Mouse (Mus musculus) forebrain, embryonic 10.5 days (tissue): ENCODE data around the gene Ptpn14. TPM values are rescaled to one million over a fixed set of nuclear protein-coding genes. Genes with fewer than 3 reads are reported as not detected.

Source experiments
- DNase-seq: peaks from one replicate; pipeline ENCODE4 v3.0.0-alpha.2; 2017; ENCODE audit warnings: low spot score; ENCODE audit errors: extremely low spot score
- H3K27ac ChIP-seq: fragments of 300-500 bp; sonication (generic); 2 replicates; pipeline ENCODE4 v1.5.1; 2016; ENCODE audit warnings: mild to moderate bottlenecking
- H3K27me3 ChIP-seq: fragments of 300-500 bp; sonication (generic); 2 replicates; pipeline ENCODE4 v1.6.1; 2016; ENCODE audit warnings: mild to moderate bottlenecking; ENCODE audit not compliant: poor library complexity, severe bottlenecking
- H3K36me3 ChIP-seq: fragments of 300-500 bp; sonication (generic); replicated peaks from 2 replicates; pipeline ENCODE4 v1.6.1; 2016; ENCODE audit warnings: mild to moderate bottlenecking, moderate library complexity
- H3K4me1 ChIP-seq: fragments of 300-500 bp; sonication (generic); 2 replicates; pipeline ENCODE4 v1.6.1; 2016
- H3K4me3 ChIP-seq: fragments of 300-500 bp; sonication (generic); 2 replicates; pipeline ENCODE4 v1.5.1; 2016; ENCODE audit warnings: mild to moderate bottlenecking, moderate library complexity
- H3K9me3 ChIP-seq: fragments of 300-500 bp; sonication (generic); 2 replicates; pipeline ENCODE4 v1.6.1; 2016; ENCODE audit warnings: mild to moderate bottlenecking, moderate library complexity
- WGBS: fragments of 180-500 bp; shearing (Covaris S2); methylation state at CpG from one replicate; pipeline ENCODE4 v1.1.7; 2016; 5-methylcytosine and 5-hydroxymethylcytosine counted together
- polyA plus RNA-seq: library from polyadenylated mRNA; unstranded; fragments of >200 nt; fragmentation: Nextera tagmentation; extraction: Ambion mirVana; gene quantifications from 2 replicates; pipeline ENCODE4 v1.2.1, GENCODE M21; 2016

Ptpn14 gene
- polyA plus RNA-seq, 1 experiment from 2014 or later = 4.9 TPM

DNA sequence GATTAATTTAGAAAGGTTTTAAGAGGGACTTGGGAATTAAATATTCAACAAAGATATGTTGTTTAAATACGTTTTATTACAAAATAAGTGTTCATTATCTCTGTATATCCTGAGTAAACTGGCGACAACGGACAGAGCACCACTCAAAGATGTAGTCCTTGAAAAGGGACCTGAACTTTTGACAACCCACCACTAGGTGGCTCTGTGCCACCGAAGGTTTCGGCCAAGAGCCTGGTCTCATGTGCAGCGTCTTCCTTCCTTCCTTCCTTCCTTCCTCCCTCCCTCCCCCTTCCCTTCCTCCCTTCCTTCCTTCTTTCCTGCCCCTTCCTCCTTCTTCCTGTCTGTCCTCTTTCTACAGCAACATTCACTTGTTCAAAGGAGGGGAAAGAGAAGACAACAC lies 27.1 kb upstream of the Ptpn14 start:
- 4% methylated on average over 6 of the region's 6 CpGs for WGBS
- DNase-seq = peak; percentile 69
- Histone ChIP-seq H3K27ac (no peak overlapping the region), H3K4me3 (no peak overlapping the region), H3K36me3 (no peaks in the 10 kb centered on the region), H3K27me3 (peaks cover 14% of the 10 kb centered on the region; the same call in 1 of the 2 replicates), H3K9me3 (no peaks in the 10 kb centered on the region), H3K4me1 (no peaks in the 10 kb centered on the region)

DNA sequence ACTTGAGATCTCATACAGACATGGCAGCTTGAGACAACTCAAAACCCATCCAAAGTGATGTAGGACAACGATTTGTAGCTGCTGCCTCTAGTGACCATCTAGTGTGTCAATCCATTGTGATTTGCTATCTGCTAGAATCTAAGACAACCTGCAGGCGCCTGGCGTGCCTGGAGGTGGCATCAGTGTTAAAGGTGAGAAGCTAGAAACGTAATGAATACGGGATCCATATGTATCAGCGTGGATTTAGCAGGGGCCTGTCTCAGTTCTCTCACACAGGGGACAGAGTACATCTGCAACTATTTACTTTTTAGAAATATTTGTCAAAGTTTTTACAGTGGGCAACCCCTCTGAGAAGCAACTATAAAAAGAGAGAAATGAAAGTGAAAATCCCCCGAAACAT lies 24.9 kb upstream of the Ptpn14 start:
- no peak overlapping the region for H3K4me3 ChIP-seq
- DNase-seq = no peak
- no peaks in the 10 kb centered on the region for H3K36me3 ChIP-seq
- WGBS = 48% methylated on average over 7 of the region's 7 CpGs
- H3K4me1 ChIP-seq = peaks cover 12% of the 10 kb centered on the region
- H3K9me3 ChIP-seq = no peaks in the 10 kb centered on the region
- H3K27ac ChIP-seq = no peak overlapping the region
- H3K27me3 ChIP-seq = peaks cover 14% of the 10 kb centered on the region

DNA sequence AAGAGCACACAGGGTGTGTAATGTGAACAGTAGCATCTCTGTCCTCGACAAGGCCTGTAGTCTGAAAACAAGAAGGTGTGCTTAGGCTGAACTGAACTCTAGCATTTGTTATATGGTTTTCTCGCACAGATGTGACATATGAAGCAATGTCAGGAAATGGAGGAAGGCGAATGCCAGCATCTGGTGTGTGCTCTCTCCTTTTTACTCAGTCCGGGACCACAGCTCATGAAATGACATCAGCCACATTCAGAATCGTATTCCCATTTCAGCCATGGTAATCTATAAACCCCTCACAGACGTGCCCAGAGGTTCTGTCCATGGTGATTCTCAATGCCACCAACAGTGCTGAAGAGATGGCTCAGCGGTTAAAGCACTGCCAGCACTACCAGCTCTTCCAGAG lies 24.5 kb upstream of the Ptpn14 start:
- Histone ChIP-seq H3K4me1 (peaks cover 15% of the 10 kb centered on the region), H3K4me3 (no peak overlapping the region), H3K36me3 (no peaks in the 10 kb centered on the region), H3K27ac (no peak overlapping the region), H3K9me3 (no peaks in the 10 kb centered on the region), H3K27me3 (peaks cover 14% of the 10 kb centered on the region)
- 83% methylated on average over 7 of the region's 7 CpGs for WGBS
- DNase-seq = no peak

DNA sequence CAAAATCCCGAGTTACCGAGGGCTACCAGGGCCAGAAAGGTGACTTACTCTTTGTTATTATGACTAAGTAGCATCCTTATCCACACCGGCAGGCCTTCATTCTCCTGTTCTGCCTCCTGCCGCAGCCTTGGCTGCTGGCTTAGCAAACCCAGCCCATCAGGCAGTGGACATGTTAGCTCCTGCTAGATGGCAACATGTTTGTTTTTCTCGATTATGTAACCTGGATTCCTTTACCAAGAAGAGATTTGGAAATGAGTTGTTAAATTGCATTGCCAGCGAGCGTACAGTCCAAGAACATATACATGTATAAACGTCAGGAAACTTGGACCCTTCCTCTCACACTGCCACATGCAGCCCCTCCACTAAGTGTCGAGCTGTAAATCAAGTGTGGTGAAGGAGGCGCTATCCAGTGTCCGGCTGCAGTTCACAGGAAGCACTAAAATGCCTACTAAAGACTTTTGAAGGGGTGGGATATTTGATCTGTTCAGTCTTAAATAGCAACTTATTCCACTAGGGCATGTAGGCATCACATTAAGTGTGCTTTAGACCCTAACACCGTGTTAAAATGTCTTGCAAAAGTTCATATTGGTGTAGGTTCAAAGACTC lies 21.9 kb upstream of the Ptpn14 start:
- no peak overlapping the region for H3K27ac ChIP-seq
- no peak for DNase-seq
- H3K4me1 ChIP-seq = peaks cover 19% of the 10 kb centered on the region
- H3K27me3 ChIP-seq = peaks cover 14% of the 10 kb centered on the region
- no peaks in the 10 kb centered on the region for H3K36me3 ChIP-seq
- no peak overlapping the region for H3K4me3 ChIP-seq
- 85% methylated on average over 12 of the region's 12 CpGs for WGBS
- H3K9me3 ChIP-seq = no peaks in the 10 kb centered on the region

DNA sequence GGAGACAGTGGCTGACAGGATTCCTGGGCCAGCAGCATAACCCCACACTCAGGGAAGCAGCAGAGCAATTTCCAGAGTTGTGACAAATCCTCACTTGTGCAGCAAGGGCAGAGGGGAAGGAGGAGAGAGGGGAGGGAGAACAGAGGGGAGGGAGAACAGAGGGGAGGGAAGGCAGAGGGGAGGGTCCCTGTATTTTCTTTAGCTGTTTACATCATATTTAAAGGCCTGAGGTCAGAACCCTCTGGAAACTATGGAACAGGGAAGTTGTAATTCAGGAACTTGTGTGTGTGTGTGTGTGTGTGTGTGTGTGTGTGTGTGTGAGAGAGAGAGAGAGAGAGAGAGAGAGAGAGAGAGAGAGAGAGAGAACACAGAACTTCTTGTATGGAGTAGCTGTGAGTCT lies 21.1 kb upstream of the Ptpn14 start:
- no peaks in the 10 kb centered on the region for H3K36me3 ChIP-seq
- H3K4me3 ChIP-seq = no peak overlapping the region
- H3K27me3 ChIP-seq = peaks cover 9% of the 10 kb centered on the region
- DNase-seq = no peak
- H3K4me1 ChIP-seq = peaks cover 19% of the 10 kb centered on the region
- H3K27ac ChIP-seq = no peak overlapping the region
- H3K9me3 ChIP-seq = no peaks in the 10 kb centered on the region

DNA sequence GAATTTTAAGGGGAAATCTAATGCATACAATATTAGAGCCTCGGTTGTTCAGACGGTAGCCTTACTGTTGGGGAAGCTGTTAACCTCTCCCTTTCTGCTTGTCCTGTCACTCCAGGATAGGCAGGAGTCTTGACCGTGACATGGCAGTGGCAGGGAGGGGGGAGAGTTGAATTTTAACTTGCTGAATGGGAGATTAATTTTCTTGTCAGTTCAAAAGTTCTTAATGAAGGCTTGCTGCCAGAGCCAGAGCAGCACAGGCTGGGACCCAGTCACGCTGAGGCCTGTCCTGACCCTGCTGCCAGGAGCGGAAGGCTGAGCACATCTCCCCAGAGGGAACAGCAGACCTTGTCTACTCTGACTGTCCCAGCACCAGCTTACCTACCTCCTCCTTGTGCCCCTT lies 20.6 kb upstream of the Ptpn14 start:
- 54% methylated on average over 5 of the region's 5 CpGs for WGBS
- H3K27ac ChIP-seq = peak overlapping the region; percentile 51; the same call in 1 of the 2 replicates
- peaks cover 19% of the 10 kb centered on the region for H3K4me1 ChIP-seq
- no peaks in the 10 kb centered on the region for H3K9me3 ChIP-seq
- DNase-seq = no peak
- no peaks in the 10 kb centered on the region for H3K36me3 ChIP-seq
- no peak overlapping the region for H3K4me3 ChIP-seq
- peaks cover 7% of the 10 kb centered on the region for H3K27me3 ChIP-seq

DNA sequence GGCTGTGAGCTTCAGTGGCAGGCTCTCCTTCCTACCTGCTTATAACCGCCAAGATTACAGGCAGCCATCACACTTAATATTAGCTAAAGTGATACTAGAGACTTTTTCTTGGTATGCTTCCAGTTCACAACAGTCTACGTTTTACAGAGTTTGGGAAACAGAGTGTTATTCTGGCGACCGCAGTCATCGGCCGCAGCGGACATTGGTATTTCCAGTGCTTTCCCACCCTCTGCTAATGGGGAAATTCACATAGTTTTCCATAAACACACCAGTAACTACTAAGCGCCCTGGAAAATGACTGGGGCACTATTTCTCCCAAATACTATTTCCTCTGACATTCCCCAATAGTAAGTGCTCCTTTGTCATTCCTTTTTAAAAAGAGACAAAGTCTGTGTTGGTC lies 19.1 kb upstream of the Ptpn14 start:
- Histone ChIP-seq H3K36me3 (no peaks in the 10 kb centered on the region), H3K4me1 (peaks cover 19% of the 10 kb centered on the region), H3K4me3 (no peak overlapping the region), H3K9me3 (no peaks in the 10 kb centered on the region), H3K27me3 (no peaks in the 10 kb centered on the region; the same call in 1 of the 2 replicates), H3K27ac (no peak overlapping the region)
- 85% methylated on average over 8 of the region's 8 CpGs for WGBS
- no peak for DNase-seq

DNA sequence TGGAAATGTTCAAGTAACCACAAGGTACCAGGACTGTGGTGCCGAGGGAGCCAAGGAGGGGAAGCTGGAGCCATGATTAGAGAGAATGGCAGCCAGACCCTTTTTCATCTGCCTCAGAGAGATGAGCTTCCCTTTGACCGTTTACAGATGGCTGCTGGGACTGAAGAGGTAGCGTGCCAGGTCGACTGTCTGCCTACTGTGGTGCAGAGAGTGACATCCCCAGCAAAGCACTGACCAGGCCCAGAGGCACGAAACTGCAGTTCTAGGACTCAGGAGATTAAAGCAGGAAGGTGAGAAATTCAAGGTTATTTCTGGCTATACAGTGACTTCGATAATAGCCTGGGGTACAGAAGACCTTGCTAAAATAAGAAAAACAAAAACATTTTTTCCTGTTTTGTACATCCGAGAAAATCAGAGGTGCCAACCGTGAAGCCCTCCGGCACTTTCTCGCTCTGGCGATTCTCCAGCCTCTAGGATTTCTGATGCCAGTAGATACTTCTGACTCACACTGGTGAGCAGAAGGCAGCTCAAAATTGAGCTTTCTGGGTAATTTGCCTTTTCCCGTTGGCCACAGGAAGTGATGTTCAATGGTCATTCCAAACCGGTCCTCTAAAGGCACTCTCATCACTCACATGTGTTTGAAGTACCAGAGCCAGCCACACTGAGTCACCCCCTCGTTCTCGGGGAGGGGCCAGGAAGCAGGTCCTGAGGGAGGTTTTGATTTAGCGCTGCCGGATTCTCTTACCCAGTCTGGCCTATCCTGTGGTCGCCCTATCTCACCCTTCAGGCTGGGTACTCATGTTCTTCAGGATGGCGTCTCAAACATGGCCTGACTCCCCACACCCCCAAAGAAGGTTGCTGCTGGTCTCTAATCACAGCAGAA lies 11.9 kb upstream of the Ptpn14 start:
- no peak for DNase-seq
- H3K9me3 ChIP-seq = peaks cover 7% of the 10 kb centered on the region; the same call in 1 of the 2 replicates
- WGBS = 76% methylated on average over 19 of the region's 19 CpGs

DNA sequence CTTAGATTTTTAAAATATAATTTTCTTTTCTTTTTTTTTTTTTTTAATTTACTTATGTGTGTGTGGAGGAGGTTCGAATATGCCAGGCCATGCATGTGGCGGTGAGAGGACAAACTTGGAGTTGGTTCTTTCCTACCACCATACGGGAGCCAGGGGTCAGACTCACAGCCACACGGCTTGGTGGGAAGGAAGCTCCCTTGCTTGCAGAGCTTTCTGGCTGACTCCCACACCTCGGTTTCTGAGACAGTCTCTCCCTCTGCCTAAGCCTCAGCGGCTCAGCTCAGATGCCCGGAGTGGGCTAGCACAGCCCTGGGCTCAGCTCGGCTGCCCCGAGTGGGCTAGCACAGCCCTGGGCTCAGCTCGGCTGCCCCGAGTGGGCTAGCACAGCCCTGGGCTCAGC lies 10.5 kb upstream of the Ptpn14 start:
- DNase-seq = no peak
- H3K4me3 ChIP-seq = no peak overlapping the region
- WGBS = 92% methylated on average over 11 of the region's 11 CpGs

More for the DNA sequence above, 11.9 kb upstream of the Ptpn14 start:
- Histone ChIP-seq H3K4me1 (no peaks in the 10 kb centered on the region), H3K4me3 (no peak overlapping the region), H3K36me3 (no peaks in the 10 kb centered on the region), H3K27me3 (0 out of 2 replicates have a peak, but pooled peaks cover 8% of the 10 kb centered on the region), H3K27ac (no peak overlapping the region)

DNA sequence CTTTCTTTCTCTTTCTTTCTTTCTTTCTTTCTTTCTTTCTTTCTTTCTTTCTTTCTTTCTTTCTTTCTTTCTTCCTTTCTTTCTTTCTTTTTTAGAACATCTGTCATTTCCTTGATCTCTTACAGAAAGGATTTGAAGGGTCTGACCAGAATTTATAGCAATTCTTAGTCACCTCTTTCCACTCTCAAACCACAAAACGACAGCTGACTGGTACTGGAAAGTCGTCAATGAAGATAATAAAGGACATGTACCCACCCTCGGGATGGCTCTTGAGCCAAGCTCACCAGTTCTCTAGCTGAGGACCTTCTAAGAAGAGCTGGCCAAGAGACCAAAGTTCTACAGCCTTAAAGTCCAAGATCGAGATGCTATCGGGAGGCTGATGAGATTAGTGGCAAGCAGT lies 9.5 kb upstream of the Ptpn14 start:
- H3K27me3 ChIP-seq = 0 out of 2 replicates have a peak, but pooled peaks cover 8% of the 10 kb centered on the region
- no peak for DNase-seq
- no peaks in the 10 kb centered on the region for H3K36me3 ChIP-seq
- no peak overlapping the region for H3K27ac ChIP-seq
- 89% methylated on average over 5 of the region's 5 CpGs for WGBS
- H3K9me3 ChIP-seq = peaks cover 7% of the 10 kb centered on the region; the same call in 1 of the 2 replicates
- H3K4me3 ChIP-seq = no peak overlapping the region
- H3K4me1 ChIP-seq = no peaks in the 10 kb centered on the region

More for the DNA sequence above, 10.5 kb upstream of the Ptpn14 start:
- 0 out of 2 replicates have a peak, but pooled peaks cover 8% of the 10 kb centered on the region for H3K27me3 ChIP-seq
- H3K27ac ChIP-seq = no peak overlapping the region
- H3K9me3 ChIP-seq = peaks cover 7% of the 10 kb centered on the region; the same call in 1 of the 2 replicates
- H3K36me3 ChIP-seq = no peaks in the 10 kb centered on the region
- no peaks in the 10 kb centered on the region for H3K4me1 ChIP-seq

DNA sequence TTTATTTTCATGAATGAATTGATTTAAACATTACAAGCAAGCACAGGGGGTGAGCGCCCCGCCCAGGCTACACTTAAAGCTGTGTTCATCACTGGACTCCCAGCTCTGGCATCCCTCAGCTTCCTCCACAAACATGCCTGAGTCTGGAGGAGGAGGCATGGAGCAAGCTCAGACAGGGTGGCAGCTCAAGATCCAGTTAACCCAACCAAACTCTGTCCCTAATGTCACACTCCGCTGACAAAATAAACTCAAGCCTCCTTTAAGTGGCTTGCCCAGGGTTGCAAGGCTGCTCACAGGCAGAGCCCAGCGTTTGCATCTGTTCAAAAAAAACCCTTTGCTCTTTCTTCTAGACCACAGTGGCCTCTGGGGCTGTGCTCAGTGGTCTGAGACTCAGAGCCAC lies 1.9 kb upstream of the Ptpn14 start:
- Histone ChIP-seq H3K4me1 (peaks cover 52% of the 10 kb centered on the region), H3K27ac (no peak overlapping the region; the same call in 1 of the 2 replicates), H3K4me3 (no peak overlapping the region), H3K36me3 (no peaks in the 10 kb centered on the region), H3K9me3 (peaks cover 3% of the 10 kb centered on the region; the same call in 1 of the 2 replicates), H3K27me3 (peaks cover 60% of the 10 kb centered on the region)
- WGBS = 63% methylated on average over 4 of the region's 4 CpGs
- DNase-seq = no peak

DNA sequence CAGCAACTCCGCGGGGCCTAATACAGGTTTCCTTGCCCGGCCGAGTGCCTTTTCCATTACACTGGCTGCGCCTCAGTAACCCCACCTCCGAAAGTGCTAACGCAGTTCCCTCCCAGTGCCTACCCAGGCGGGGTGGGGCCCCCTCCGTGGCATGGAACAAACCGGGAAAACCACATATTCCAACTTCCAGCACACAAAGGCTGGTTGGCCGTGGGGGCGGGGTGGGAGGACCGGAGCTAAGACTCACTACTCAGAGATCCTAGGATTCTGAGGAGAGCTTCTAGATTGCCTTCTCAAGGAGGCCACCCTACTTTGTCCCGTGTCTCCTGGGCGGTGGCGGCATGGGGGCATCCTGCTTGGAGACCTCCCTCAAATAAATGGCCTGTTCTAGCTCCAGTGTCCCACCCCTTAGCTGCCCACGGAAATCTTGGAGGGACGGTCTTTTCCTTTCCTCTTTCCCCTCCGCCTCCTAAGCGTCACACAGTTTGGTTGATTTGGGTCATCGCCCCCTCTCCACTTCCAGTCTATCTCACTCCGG lies 653 bp upstream of the Ptpn14 start:
- Histone ChIP-seq H3K4me1 (peaks cover 63% of the 10 kb centered on the region), H3K9me3 (peaks cover 3% of the 10 kb centered on the region; the same call in 1 of the 2 replicates), H3K4me3 (peak overlapping the region; percentile 88), H3K27me3 (peaks cover 71% of the 10 kb centered on the region), H3K36me3 (no peaks in the 10 kb centered on the region), H3K27ac (peak overlapping the region; percentile 91)
- DNase-seq = peak; percentile 55
- WGBS = under 1% methylated on average over 22 of the region's 22 CpGs

DNA sequence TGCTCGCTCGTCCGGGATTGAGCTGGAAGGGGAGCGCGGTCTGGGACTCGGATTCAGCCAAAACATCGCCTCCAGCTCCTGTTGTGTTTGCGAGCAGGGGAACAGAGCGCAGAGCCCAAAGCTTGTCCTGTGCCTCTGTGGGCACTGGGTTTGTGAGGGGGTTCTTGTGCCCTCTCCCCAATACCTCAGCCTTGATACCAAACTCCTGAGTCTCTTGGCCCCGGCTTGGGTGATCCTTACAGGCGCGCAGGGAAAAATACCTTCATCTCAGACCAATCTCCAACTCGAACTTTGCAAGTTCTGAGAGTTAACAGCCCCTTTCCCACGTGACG lies 682 bp downstream of the Ptpn14 start:
- peaks cover 3% of the 10 kb centered on the region; the same call in 1 of the 2 replicates for H3K9me3 ChIP-seq
- H3K27me3 ChIP-seq = peaks cover 71% of the 10 kb centered on the region
- H3K36me3 ChIP-seq = no peaks in the 10 kb centered on the region
- peaks cover 63% of the 10 kb centered on the region for H3K4me1 ChIP-seq
- no peak for DNase-seq
- peak overlapping the region; percentile 91 for H3K27ac ChIP-seq
- under 1% methylated on average over 15 of the region's 15 CpGs for WGBS
- H3K4me3 ChIP-seq = peak overlapping the region; percentile 88
